Mouse (Mus musculus) lung, embryonic 16.5 days (tissue): ENCODE results near the gene Znrf1. TPM values are rescaled to one million over a fixed set of nuclear protein-coding genes. Genes with fewer than 3 reads are reported as not detected.

ENCODE experiments used
- ATAC-seq: fragments of 200-750 bp; cut with Nextera tagmentation; 2 replicates; pipeline ENCODE4 v1.8.0; 2017; ENCODE audit warnings: low read depth, mild to moderate bottlenecking, moderate library complexity
- H3K27ac ChIP-seq: fragments of 300-500 bp; sonication (generic); 2 replicates; pipeline ENCODE4 v1.5.1; 2014; ENCODE audit warnings: mild to moderate bottlenecking, control low read depth, low read length
- H3K27me3 ChIP-seq: fragments of 300-500 bp; sonication (generic); 2 replicates; pipeline ENCODE4 v1.6.1; 2014; ENCODE audit warnings: low read depth, low read length, mixed read lengths; ENCODE audit not compliant: control insufficient read depth, insufficient read depth
- H3K36me3 ChIP-seq: fragments of 300-500 bp; sonication (generic); 2 replicates; pipeline ENCODE4 v1.6.1; 2014; ENCODE audit warnings: low read length; ENCODE audit not compliant: control insufficient read depth, insufficient read depth
- H3K4me1 ChIP-seq: fragments of 300-500 bp; sonication (generic); replicated peaks from 2 replicates; pipeline ENCODE4 v1.6.1; 2014; ENCODE audit warnings: low read length, mixed read lengths; ENCODE audit not compliant: control insufficient read depth, insufficient read depth
- H3K4me2 ChIP-seq: fragments of 300-500 bp; sonication (generic); 2 replicates; pipeline ENCODE4 v1.6.1; 2014; ENCODE audit warnings: low read depth, low read length, control low read depth
- H3K4me3 ChIP-seq: fragments of 300-500 bp; sonication (generic); 2 replicates; pipeline ENCODE4 v1.5.1; 2014; ENCODE audit warnings: mild to moderate bottlenecking, low read length, control low read depth
- H3K9ac ChIP-seq: fragments of 300-500 bp; sonication (generic); 2 replicates; pipeline ENCODE4 v1.6.1; 2014; ENCODE audit warnings: low read length, control low read depth
- H3K9me3 ChIP-seq: fragments of 300-500 bp; sonication (generic); 2 replicates; pipeline ENCODE4 v1.6.1; 2016; ENCODE audit warnings: low read length; ENCODE audit not compliant: control insufficient read depth
- WGBS: fragments of 180-500 bp; shearing (Covaris S2); extraction: QIAGEN DNeasy Blood & Tissue Kit; methylation state at CpG from one replicate; pipeline ENCODE4 v1.1.7; 2014; 5-methylcytosine and 5-hydroxymethylcytosine counted together
- polyA plus RNA-seq: library from polyadenylated mRNA; unstranded; fragments of >200 nt; fragmentation: Nextera tagmentation; extraction: Ambion mirVana; gene quantifications from 2 replicates; pipeline ENCODE4 v1.2.1, GENCODE M21; 2015

The Znrf1 gene
- polyA plus RNA-seq, 1 experiment from 2014 or later: 18.3 TPM

DNA sequence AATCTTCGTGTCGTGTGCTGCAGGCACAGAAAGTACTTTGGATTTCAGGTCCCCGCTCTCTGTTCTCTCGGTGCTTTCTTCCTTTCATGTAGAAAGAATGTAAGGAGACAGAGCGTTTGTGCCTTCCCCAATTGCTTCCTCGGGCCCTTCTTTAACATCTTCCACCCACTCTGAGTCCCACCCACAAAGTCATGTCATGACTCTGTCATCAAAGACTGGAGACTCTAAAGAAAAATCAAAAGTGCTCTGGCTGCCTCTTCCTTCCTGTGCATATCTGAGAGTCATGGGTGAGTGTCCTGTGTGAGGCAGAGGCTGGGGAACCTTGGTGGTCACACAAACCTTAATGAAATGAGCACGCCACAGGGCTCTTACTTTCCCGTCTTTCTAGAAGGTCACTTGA, 8.7 kb upstream of the Znrf1 start:
- H3K27me3 ChIP-seq: no peaks in the 10 kb centered on the region
- 0 out of 2 replicates have a peak, but pooled peaks cover 2% of the 10 kb centered on the region for H3K4me1 ChIP-seq
- H3K36me3 ChIP-seq: no peaks in the 10 kb centered on the region
- H3K4me2 ChIP-seq: no peak overlapping the region
- H3K9ac ChIP-seq: no peak overlapping the region
- WGBS: 65% methylated on average over 8 of the region's 8 CpGs
- no peak overlapping the region for H3K4me3 ChIP-seq
- no peak overlapping the region for H3K27ac ChIP-seq
- H3K9me3 ChIP-seq: no peaks in the 10 kb centered on the region
- ATAC-seq: no peak

DNA sequence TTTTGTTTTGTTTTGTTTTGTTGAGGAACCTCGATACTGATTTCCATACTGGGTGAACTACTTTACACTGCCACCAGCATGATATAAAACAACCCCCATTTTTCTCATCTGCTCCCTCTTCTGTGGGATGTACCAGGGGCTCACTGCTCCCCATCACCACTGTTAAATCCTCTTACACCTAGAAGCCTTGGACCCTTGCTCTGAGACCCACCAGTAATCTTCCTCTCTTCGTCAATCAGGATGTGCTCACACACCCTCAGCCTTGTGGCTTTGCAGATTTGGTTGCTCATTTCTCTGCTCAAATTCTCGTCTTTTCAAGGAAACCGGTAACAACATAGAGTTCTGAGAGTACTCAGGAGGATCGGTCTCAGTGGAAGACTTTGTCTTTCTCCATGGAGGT, 7.8 kb upstream of the Znrf1 start:
- no peaks in the 10 kb centered on the region for H3K9me3 ChIP-seq
- ATAC-seq: no peak
- H3K27ac ChIP-seq: no peak overlapping the region
- H3K36me3 ChIP-seq: no peaks in the 10 kb centered on the region
- no peaks in the 10 kb centered on the region for H3K27me3 ChIP-seq
- H3K4me1 ChIP-seq: no peaks in the 10 kb centered on the region
- H3K9ac ChIP-seq: no peak overlapping the region
- H3K4me2 ChIP-seq: no peak overlapping the region
- 79% methylated on average over 5 of the region's 5 CpGs for WGBS
- no peak overlapping the region for H3K4me3 ChIP-seq

DNA sequence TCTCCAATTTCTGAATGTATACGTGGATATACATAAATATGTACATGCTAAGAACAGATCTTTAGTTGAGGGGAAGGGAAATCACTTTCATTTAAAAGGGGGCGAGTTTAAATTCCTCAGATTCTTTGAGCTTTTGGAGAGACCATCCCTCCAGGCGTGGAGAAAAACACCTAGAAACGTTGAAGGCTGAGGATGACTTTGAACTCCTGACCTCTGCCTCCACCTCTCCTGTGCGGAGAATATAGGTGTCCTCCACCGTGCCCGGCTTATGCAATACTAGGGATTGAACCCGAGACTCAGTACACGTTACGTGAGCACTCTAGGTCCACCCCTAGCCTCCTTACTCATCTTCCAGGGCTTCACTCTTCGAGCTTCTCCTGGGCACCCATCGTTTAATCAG, 4.7 kb upstream of the Znrf1 start:
- 65% methylated on average over 12 of the region's 12 CpGs for WGBS
- no peak for ATAC-seq
- Histone ChIP-seq H3K27me3 (no peaks in the 10 kb centered on the region), H3K9me3 (no peaks in the 10 kb centered on the region), H3K27ac (no peak overlapping the region), H3K4me1 (0 out of 2 replicates have a peak, but pooled peaks cover 3% of the 10 kb centered on the region), H3K4me2 (no peak overlapping the region), H3K9ac (no peak overlapping the region), H3K4me3 (no peak overlapping the region), H3K36me3 (no peaks in the 10 kb centered on the region)

DNA sequence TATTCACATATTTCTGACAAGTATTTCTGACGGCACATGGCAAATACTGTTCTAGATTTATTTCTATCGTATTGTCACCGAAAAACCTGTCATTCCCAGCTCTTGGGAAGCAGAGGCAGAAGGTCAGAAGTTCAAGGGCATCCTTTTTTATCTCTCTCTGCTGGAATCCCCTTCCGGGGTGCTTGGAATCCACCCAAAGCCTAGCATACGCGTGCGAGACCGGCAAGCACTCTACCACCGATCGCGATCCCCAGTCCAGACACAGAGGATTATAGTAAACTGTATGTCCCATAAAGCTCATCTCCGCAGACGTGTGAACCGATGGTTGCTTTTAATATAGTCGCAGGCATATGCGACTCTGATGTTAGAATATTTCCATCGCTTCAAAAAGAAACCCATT, 4.3 kb upstream of the Znrf1 start:
- H3K4me3 ChIP-seq: no peak overlapping the region
- no peaks in the 10 kb centered on the region for H3K27me3 ChIP-seq
- H3K9me3 ChIP-seq: no peaks in the 10 kb centered on the region
- no peak overlapping the region for H3K27ac ChIP-seq
- no peak overlapping the region for H3K4me2 ChIP-seq
- no peaks in the 10 kb centered on the region for H3K36me3 ChIP-seq
- 0 out of 2 replicates have a peak, but pooled peaks cover 3% of the 10 kb centered on the region for H3K4me1 ChIP-seq
- WGBS: 68% methylated on average over 17 of the region's 17 CpGs
- no peak overlapping the region for H3K9ac ChIP-seq
- no peak for ATAC-seq

DNA sequence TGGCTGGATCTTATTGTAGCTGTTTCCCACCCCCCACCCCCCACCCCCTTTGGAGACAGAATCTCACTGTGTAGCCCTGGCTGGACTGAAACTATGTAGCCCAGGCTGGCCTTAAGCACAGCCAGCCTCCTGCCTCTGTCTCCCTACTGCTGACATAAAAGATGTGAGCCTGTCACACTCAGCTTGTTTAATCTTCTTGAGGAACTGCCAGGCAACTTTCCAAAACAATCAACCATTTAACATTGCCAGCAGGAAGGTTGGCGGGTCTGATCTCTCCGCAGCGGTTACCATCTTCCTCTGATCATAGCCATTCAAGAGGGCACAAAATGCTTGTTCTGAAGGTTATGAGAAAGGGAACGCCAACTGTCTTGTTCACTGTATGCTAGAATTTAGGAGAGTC, 2.4 kb upstream of the Znrf1 start:
- 52% methylated on average over 4 of the region's 4 CpGs for WGBS
- Histone ChIP-seq H3K9ac (no peak overlapping the region; the same call in 1 of the 2 replicates), H3K27me3 (no peaks in the 10 kb centered on the region), H3K27ac (no peak overlapping the region), H3K4me3 (no peak overlapping the region), H3K36me3 (no peaks in the 10 kb centered on the region), H3K4me1 (peaks cover 14% of the 10 kb centered on the region), H3K4me2 (no peak overlapping the region), H3K9me3 (no peaks in the 10 kb centered on the region)
- no peak for ATAC-seq

DNA sequence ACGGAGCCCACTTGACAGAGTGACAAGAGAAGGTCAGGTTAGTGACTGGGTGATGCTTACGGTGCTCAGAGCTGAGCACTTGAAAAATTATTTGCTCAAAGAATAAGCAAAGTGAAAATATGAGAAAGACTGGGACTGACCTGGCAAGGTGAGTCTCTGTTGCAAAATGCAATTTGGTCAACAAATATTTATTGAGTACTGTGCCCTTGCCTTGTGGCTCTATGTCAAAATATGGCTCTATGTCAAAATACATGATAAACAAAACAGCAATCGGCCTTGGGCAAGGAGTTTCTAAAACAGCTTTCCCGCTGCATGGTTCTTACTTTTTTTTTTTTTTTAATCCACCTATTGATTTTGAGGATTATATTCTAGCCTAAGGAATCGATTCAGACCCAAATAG, 406 bp upstream of the Znrf1 start:
- peaks cover 32% of the 10 kb centered on the region for H3K4me1 ChIP-seq
- peak overlapping the region; percentile 55 for H3K4me2 ChIP-seq
- 24% methylated on average over 5 of the region's 5 CpGs for WGBS
- peak overlapping the region; percentile 92; the same call in 1 of the 2 replicates for H3K9ac ChIP-seq
- no peak overlapping the region for H3K27ac ChIP-seq
- H3K27me3 ChIP-seq: no peaks in the 10 kb centered on the region
- H3K36me3 ChIP-seq: no peaks in the 10 kb centered on the region
- H3K4me3 ChIP-seq: peak overlapping the region; percentile 93
- ATAC-seq: no peak
- no peaks in the 10 kb centered on the region for H3K9me3 ChIP-seq

DNA sequence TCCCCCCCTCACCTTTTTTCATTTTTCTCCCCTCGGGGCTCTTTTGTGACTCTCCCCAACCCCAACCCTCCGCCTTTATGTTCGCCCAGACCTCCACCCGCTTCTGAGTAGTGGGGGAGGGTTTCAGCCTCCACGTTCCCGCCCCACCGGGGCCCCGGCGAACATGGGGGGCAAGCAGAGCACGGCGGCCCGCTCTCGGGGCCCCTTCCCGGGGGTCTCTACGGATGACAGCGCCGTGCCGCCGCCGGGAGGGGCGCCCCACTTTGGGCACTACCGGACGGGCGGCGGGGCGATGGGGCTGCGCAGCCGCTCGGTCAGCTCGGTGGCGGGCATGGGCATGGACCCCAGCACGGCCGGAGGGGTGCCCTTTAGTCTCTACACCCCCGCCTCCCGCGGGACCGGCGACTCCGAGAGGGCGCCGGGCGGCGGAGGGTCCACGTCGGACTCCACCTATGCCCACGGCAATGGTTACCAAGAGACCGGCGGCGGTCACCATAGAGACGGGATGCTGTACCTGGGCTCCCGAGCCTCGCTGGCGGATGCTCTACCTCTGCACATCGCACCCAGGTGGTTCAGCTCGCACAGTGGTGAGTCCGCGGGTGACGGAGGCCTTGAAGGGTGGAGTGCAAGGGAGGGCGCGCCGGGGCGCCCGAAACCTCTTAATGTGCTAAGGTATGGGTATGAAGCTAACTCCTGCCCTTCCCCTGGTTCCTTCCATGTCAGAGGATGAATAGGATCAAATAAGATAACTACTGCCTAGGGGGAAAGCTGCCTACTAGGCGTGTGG, 1.3 kb downstream of the Znrf1 start:
- under 1% methylated on average over 59 of the region's 64 CpGs for WGBS
- Histone ChIP-seq H3K4me3 (peak overlapping the region; percentile 93), H3K4me1 (peaks cover 34% of the 10 kb centered on the region), H3K4me2 (peak overlapping the region; percentile 84), H3K27ac (peak overlapping the region; percentile 93), H3K36me3 (no peaks in the 10 kb centered on the region), H3K27me3 (no peaks in the 10 kb centered on the region), H3K9ac (peak overlapping the region; percentile 92), H3K9me3 (no peaks in the 10 kb centered on the region)
- ATAC-seq: peak; percentile 42

DNA sequence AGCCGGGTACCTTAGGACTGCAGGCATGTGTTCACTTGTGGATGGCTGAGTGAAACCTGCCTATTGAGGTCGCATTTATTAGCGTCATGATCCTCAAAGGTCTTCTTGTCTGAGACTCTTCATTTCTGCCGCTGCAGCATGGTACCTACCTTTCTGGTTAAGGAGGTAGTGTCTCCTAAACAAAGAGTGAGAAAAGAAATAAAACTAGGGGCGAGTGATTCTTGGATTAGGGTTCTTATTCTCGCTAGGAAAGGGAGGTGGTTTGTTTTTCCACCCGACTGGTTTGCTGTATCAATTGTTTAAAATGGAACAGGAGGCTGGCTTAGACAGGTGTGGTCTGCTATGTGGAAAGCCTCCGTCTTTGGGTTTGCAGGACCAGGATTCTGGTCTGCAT, 1.9 kb downstream of the Znrf1 start:
- peak overlapping the region; percentile 84 for H3K4me2 ChIP-seq
- peak overlapping the region; percentile 92 for H3K9ac ChIP-seq
- WGBS: 5% methylated on average over 8 of the region's 8 CpGs
- H3K4me3 ChIP-seq: peak overlapping the region; percentile 93
- H3K9me3 ChIP-seq: no peaks in the 10 kb centered on the region
- peak overlapping the region; percentile 38; the same call in 1 of the 2 replicates for H3K27ac ChIP-seq
- no peaks in the 10 kb centered on the region for H3K27me3 ChIP-seq
- no peak for ATAC-seq
- H3K36me3 ChIP-seq: no peaks in the 10 kb centered on the region
- peaks cover 34% of the 10 kb centered on the region for H3K4me1 ChIP-seq

DNA sequence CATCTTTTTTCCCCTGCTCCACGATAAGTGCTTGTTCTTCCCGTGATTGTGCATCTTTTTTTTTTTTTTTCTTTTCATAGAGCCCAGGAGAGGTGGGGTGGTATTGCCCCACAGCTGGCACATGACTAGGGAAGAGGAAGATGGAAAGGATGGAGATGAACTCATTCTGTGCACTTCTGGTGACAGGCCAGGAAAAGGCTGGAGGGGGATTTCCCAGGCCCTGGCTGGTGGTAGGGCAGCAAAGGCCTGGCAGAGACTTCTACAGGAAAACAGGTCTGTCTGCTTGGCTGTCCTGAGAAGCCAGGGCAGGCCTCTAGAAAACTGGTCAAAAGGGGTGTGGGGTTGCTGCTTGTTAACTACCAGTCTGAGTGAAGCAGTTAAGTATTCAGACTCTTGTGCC, 2.3 kb downstream of the Znrf1 start:
- Histone ChIP-seq H3K27ac (no peak overlapping the region), H3K4me1 (peaks cover 34% of the 10 kb centered on the region)

More for the DNA sequence above, 2.3 kb downstream of the Znrf1 start:
- Histone ChIP-seq H3K36me3 (no peaks in the 10 kb centered on the region), H3K9ac (peak overlapping the region; percentile 92), H3K4me3 (peak overlapping the region; percentile 93), H3K9me3 (no peaks in the 10 kb centered on the region), H3K27me3 (no peaks in the 10 kb centered on the region), H3K4me2 (peak overlapping the region; percentile 84)
- 6% methylated on average over 2 of the region's 2 CpGs for WGBS
- ATAC-seq: no peak
